Mouse (Mus musculus): Measurements from ENCODE around the gene Vmac. TPM values are rescaled to one million over a fixed set of nuclear protein-coding genes. Genes with fewer than 3 reads are reported as not detected.

Vmac gene
- total RNA-seq, 1 experiment from 2014 or later: 23.9 TPM

GRCm38 (mm10) chr17:56686801-56687200, 31.0 kb downstream of the Vmac start:
- DNase-seq: no peak

- DNase-seq: no peak
Measured at GRCm38 (mm10) chr17:56684649-56685048, 33.2 kb downstream of the Vmac start.

GRCm38 (mm10) chr17:56683546-56684140, 34.2 kb downstream of the Vmac start:
- no peak for DNase-seq

DNA sequence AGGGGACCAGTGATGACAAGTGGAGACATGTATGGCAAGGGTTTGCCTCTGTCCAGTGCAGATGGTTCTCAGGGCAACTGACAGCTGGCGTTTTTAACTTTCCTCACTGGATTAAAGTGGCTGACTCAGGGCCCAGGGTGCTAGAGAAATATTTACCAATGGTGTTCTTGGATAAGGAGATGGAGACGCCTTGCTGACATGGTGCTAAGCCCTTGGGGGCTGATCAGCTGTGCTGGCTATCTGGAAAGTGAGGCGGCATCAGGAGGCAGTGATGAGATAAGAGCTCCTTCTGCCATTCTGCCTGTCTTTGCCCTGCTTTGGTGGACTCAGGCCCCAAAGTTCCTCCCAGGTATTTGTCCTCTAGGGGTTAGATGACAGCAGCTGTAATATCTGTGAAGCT, 34.9 kb downstream of the Vmac start:
- DNase-seq: no peak

- peak; percentile 52 for DNase-seq
Measured at GRCm38 (mm10) chr17:56681791-56682190, 36.0 kb downstream of the Vmac start.

DNA sequence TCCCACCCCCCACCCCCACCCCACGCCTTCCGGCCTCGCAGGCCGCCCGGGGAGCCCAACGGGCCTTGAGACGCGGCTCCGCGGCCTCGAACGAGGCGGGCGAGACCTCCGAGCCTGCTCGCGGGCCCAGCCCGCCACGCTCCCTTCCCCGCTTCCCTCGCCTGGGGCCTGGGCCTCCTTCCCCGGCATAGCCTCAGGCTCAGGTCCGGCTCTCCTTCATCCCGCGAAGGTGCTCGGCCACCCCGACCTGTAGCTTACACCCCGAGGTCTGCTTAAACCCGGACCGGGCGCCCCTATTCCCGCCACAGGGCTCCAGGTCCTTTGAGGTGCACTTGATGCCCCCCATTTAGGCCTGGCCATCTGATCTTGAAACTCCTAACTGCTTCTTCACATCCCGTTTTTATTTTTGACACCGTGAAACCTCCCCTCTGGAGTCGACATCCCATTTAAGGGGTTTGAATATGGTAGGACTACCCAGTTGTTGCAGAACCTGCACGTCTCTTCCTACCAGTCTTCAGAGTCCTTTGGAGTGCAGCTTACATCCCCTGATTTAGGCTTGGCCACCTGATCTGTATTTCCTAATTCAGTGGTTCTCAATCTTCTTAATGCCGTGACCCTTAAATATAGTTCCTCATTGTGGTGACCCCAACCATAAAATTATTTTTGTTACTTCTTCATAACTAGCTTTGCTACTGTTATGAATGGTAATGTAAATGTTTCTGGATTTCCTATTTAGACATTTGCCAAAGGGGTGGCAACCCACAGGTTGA, 44.0 kb downstream of the Vmac start:
- DNase-seq: no peak

- peak; percentile 100 for DNase-seq
Measured at GRCm38 (mm10) chr17:56672941-56673646, 44.7 kb downstream of the Vmac start, which contains the start of gene Ranbp3. TSS of gene Ranbp3 (plus strand) at chr17:56673294.

GRCm38 (mm10) chr17:56669766-56670165, 48.1 kb downstream of the Vmac start:
- no peak for DNase-seq

DNA sequence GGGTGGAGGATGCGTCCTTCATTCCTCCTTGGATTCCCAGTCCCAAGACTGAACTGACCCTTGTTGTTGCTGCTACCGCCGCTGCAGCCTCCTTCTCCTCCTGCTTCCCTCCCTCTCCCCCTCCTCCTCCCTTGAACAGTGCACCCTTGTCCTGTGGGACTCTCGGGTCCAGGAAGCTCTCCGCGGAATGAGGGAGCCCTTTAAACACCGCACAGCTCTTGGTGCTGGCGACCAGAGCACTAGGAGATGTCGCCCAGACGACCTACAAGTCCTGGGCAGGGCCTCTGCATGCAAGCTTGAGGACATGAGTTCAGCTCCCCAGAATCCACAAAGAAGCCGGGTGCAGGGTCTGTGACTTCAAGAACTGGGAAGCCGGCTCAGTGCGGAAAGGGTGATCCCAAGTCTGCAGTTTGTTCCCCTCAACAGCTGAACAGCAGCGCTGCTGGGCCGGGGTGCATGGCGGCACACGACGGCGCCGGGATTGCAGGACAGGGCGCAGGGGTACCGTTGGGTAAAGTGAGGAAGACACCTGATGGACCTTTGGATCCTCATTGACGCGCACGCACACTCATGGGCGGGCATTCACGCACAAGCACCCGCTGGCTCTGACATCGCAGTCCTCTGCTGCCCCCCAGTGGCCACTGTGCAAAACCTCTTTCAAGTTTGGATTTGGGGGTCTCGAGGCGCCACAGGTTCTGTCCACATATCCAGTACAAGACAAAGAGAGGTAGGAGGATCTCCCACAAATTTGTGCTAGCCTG, 49.3 kb downstream of the Vmac start:
- peak; percentile 93 for DNase-seq

DNA sequence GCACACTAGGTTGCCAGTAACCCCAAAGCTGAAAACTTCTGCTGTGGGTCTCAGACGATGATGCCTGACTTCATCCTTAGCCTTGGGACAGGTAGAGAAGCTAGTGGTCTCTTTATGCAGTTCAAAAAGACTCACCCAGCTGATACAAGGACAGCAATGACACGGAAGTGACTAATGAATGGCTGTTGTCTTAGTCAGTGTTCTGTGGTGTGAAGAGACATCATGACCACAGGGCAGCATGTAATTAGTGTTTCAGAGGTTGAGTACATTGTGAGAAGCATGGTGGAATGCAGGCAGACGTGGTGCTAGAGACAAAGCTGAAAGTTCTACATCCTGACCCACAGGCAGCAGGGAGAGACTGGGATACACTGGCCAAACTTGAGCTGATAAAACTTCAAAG, 50.2 kb downstream of the Vmac start:
- no peak for DNase-seq

GRCm38 (mm10) chr17:56666384-56666783, 51.4 kb downstream of the Vmac start:
- DNase-seq: no peak

DNA sequence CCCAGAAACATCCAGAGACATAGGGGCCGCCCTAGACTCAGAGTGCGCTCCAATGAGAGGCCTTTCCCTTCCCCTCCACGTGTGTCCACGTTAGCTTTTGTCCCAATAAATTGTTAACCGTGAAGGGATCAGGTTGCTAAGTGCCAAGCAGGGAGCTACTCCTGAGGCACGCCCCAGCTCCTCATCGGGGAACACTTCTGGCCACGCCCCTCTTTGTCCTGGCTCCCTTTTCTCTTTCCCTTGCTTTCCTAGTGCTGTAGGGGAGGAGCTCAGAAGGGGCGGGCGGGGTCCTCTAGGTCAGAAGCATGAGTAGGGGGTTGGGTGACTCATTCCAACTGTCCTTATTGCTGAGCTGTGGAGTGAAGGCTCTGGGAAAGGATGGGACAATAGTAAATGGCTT, 53.5 kb downstream of the Vmac start:
- no peak for DNase-seq

Other genes starting within 250 kb of the Vmac start
- 97.0 and 102 TPM in 2 replicates for gene Ptprs, start 241.5 kb downstream of the Vmac start, total RNA-seq (2021)
- not detected in 2 replicates for gene Znrf4, start 205.6 kb downstream of the Vmac start, total RNA-seq (2021)
- 0.70 and 1.3 TPM in 2 replicates for gene Gm20219, start 163.6 kb downstream of the Vmac start, total RNA-seq (2021)
- 112 and 141 TPM in 2 replicates for gene Safb2, start 133.4 kb downstream of the Vmac start, total RNA-seq (2021)
- 104 and 121 TPM in 2 replicates for gene Safb, start 133.2 kb downstream of the Vmac start, total RNA-seq (2021)
- gene 2410015M20Rik, start 108.3 kb downstream of the Vmac start, total RNA-seq (2021): 450 and 452 TPM in 2 replicates
- gene Rpl36, start 104.6 kb downstream of the Vmac start, total RNA-seq (2021): 845 and 964 TPM in 2 replicates
- 332 and 338 TPM in 2 replicates for gene Lonp1, start 91.1 kb downstream of the Vmac start, total RNA-seq (2021)
- gene Catsperd, start 89.9 kb downstream of the Vmac start, total RNA-seq (2021): 1.8 and 2.0 TPM in 2 replicates
- gene Ranbp3, start 44.7 kb downstream of the Vmac start, total RNA-seq (2021): 59.4 and 63.8 TPM in 2 replicates
- 382 and 386 TPM in 2 replicates for gene Ndufa11, start 255 bp downstream of the Vmac start, total RNA-seq (2021)
- 4.5 and 4.8 TPM in 2 replicates for gene Nrtn, start 39.5 kb upstream of the Vmac start, total RNA-seq (2021)
- 29.1 and 37.2 TPM in 2 replicates for gene Dus3l, start 46.7 kb upstream of the Vmac start, total RNA-seq (2021)
- gene Prr22, start 52.2 kb upstream of the Vmac start, total RNA-seq (2021): 0.30 and 1.0 TPM in 2 replicates
- 5.9 and 6.0 TPM in 2 replicates for gene Rfx2, start 113.0 kb upstream of the Vmac start, total RNA-seq (2021)
- 0.44 and 0.64 TPM in 2 replicates for gene Acsbg2, start 156.4 kb upstream of the Vmac start, total RNA-seq (2021)
- gene 1700061G19Rik, start 157.5 kb upstream of the Vmac start, total RNA-seq (2021): 7.2 and 7.3 TPM in 2 replicates
- 29.0 and 33.6 TPM in 2 replicates for gene Mllt1, start 217.4 kb upstream of the Vmac start, total RNA-seq (2021)

All from adrenal gland, postnatal 14 days (tissue).